Mouse (Mus musculus) lung, embryonic 16.5 days (tissue): ENCODE data around the gene Rmdn3. TPM values are rescaled to one million over a fixed set of nuclear protein-coding genes. Genes with fewer than 3 reads are reported as not detected.

ENCODE experiments used
- ATAC-seq: fragments of 200-750 bp; cut with Nextera tagmentation; 2 replicates; pipeline ENCODE4 v1.8.0; 2017; ENCODE audit warnings: low read depth, mild to moderate bottlenecking, moderate library complexity
- H3K27ac ChIP-seq: fragments of 300-500 bp; sonication (generic); 2 replicates; pipeline ENCODE4 v1.5.1; 2014; ENCODE audit warnings: mild to moderate bottlenecking, control low read depth, low read length
- H3K27me3 ChIP-seq: fragments of 300-500 bp; sonication (generic); 2 replicates; pipeline ENCODE4 v1.6.1; 2014; ENCODE audit warnings: low read depth, low read length, mixed read lengths; ENCODE audit not compliant: control insufficient read depth, insufficient read depth
- H3K36me3 ChIP-seq: fragments of 300-500 bp; sonication (generic); 2 replicates; pipeline ENCODE4 v1.6.1; 2014; ENCODE audit warnings: low read length; ENCODE audit not compliant: control insufficient read depth, insufficient read depth
- H3K4me1 ChIP-seq: fragments of 300-500 bp; sonication (generic); replicated peaks from 2 replicates; pipeline ENCODE4 v1.6.1; 2014; ENCODE audit warnings: low read length, mixed read lengths; ENCODE audit not compliant: control insufficient read depth, insufficient read depth
- H3K4me2 ChIP-seq: fragments of 300-500 bp; sonication (generic); 2 replicates; pipeline ENCODE4 v1.6.1; 2014; ENCODE audit warnings: low read depth, low read length, control low read depth
- H3K4me3 ChIP-seq: fragments of 300-500 bp; sonication (generic); 2 replicates; pipeline ENCODE4 v1.5.1; 2014; ENCODE audit warnings: mild to moderate bottlenecking, low read length, control low read depth
- H3K9ac ChIP-seq: fragments of 300-500 bp; sonication (generic); 2 replicates; pipeline ENCODE4 v1.6.1; 2014; ENCODE audit warnings: low read length, control low read depth
- H3K9me3 ChIP-seq: fragments of 300-500 bp; sonication (generic); 2 replicates; pipeline ENCODE4 v1.6.1; 2016; ENCODE audit warnings: low read length; ENCODE audit not compliant: control insufficient read depth
- WGBS: fragments of 180-500 bp; shearing (Covaris S2); extraction: QIAGEN DNeasy Blood & Tissue Kit; methylation state at CpG from one replicate; pipeline ENCODE4 v1.1.7; 2014; 5-methylcytosine and 5-hydroxymethylcytosine counted together
- polyA plus RNA-seq: library from polyadenylated mRNA; unstranded; fragments of >200 nt; fragmentation: Nextera tagmentation; extraction: Ambion mirVana; gene quantifications from 2 replicates; pipeline ENCODE4 v1.2.1, GENCODE M21; 2015

Rmdn3 gene
- polyA plus RNA-seq = 39.9 and 41.1 TPM in 2 replicates

- H3K36me3 ChIP-seq = no peaks in the 10 kb centered on the region
- H3K9ac ChIP-seq = peak within 1 kb of the TSS; percentile 91
- WGBS = under 1% methylated on average over 57 of the region's 57 CpGs
- peak within 1 kb of the TSS; percentile 82 for H3K4me2 ChIP-seq
- no peaks in the 10 kb centered on the region for H3K9me3 ChIP-seq
- H3K4me3 ChIP-seq = peak within 1 kb of the TSS; percentile 94
- peak within 1 kb of the TSS; percentile 38; the same call in 1 of the 2 replicates for H3K27ac ChIP-seq
- no peaks in the 10 kb centered on the region for H3K27me3 ChIP-seq
- H3K4me1 ChIP-seq = peaks cover 14% of the 10 kb centered on the region
- ATAC-seq = peak; percentile 91
These were observed at the start of gene Rmdn3 for GRCm38 (mm10) chr2:119156681-119157572. Gene Rmdn3 (minus strand): TSS chr2:119157034.

GRCm38 (mm10) chr2:119203871-119204460 is 47.1 kb upstream of the Rmdn3 start:
- Histone ChIP-seq H3K27me3 (no peaks in the 10 kb centered on the region), H3K4me1 (peaks cover 14% of the 10 kb centered on the region), H3K9ac (no peak overlapping the region), H3K27ac (peak overlapping the region; percentile 11; the same call in 1 of the 2 replicates), H3K36me3 (no peaks in the 10 kb centered on the region), H3K4me2 (no peak overlapping the region), H3K4me3 (no peak overlapping the region), H3K9me3 (no peaks in the 10 kb centered on the region)
- WGBS = 59% methylated on average over 4 of the region's 4 CpGs
- ATAC-seq = no peak

DNA sequence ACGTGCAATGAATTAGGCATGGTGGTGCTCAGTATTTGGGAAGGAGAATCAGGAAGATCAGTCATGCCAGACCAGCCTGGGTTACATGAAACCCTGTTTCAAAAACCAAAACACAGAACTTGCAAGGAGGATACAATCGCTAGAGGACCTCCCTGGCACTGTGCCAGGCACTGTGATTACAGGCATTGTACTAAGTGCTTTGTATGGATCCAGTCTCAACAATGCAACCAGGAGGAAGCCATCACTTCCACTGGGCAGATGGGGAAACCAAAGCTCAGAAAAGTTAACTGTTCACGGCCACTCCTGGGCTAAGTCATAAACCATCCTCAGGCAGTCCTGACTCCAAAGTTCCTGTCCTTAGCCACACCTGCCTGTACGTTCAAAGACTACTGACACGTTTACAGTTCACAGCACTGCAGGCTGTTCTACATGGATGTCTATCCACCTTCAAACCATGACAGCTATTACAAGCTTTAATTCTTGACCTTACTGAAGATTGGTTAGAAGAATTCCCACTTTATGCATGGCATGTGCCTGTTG is 46.1 kb upstream of the Rmdn3 start:
- H3K27ac ChIP-seq = 0 out of 2 replicates have a peak overlapping the region, but pooled peaks have one; percentile 34
- no peaks in the 10 kb centered on the region for H3K27me3 ChIP-seq
- no peaks in the 10 kb centered on the region for H3K36me3 ChIP-seq
- no peaks in the 10 kb centered on the region for H3K9me3 ChIP-seq
- H3K4me2 ChIP-seq = no peak overlapping the region
- H3K4me3 ChIP-seq = no peak overlapping the region
- ATAC-seq = 0 out of 2 replicates have a peak, but pooled peaks have one; percentile 40
- 37% methylated on average over 5 of the region's 5 CpGs for WGBS
- H3K4me1 ChIP-seq = peaks cover 14% of the 10 kb centered on the region
- H3K9ac ChIP-seq = no peak overlapping the region

GRCm38 (mm10) chr2:119198934-119199333 is 42.1 kb upstream of the Rmdn3 start:
- WGBS = 63% methylated on average over 3 of the region's 3 CpGs
- no peak for ATAC-seq
- Histone ChIP-seq H3K4me3 (no peak overlapping the region), H3K9me3 (no peaks in the 10 kb centered on the region), H3K36me3 (no peaks in the 10 kb centered on the region), H3K9ac (no peak overlapping the region), H3K27me3 (no peaks in the 10 kb centered on the region), H3K4me2 (no peak overlapping the region), H3K27ac (no peak overlapping the region), H3K4me1 (peaks cover 11% of the 10 kb centered on the region)

- Histone ChIP-seq H3K4me3 (no peak overlapping the region), H3K4me2 (no peak overlapping the region), H3K27ac (no peak overlapping the region), H3K4me1 (peaks cover 6% of the 10 kb centered on the region), H3K9ac (no peak overlapping the region), H3K9me3 (no peaks in the 10 kb centered on the region), H3K27me3 (no peaks in the 10 kb centered on the region), H3K36me3 (no peaks in the 10 kb centered on the region)
- WGBS = 39% methylated on average over 1 of the region's 1 CpGs
- no peak for ATAC-seq
These were observed 41.2 kb upstream of the Rmdn3 start for GRCm38 (mm10) chr2:119198049-119198448.

DNA sequence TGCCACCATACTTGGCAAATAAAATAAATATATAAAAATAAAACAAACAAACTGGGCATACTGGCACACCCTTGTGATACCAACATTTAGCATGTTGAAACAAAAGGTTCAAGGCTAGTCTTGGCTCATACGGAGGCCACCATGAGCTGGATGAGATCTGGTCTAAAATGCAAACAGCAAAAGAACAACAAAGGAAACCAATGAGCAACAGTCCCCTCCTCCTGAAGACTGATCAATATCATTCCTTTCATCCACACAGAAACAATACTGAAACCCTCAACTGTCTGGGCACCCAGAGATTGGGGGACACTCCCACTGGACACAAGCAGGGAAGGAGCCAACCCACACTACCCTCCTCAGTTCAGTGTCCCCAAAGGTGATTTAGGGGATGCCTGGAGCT is 40.7 kb upstream of the Rmdn3 start:
- Histone ChIP-seq H3K4me3 (no peak overlapping the region), H3K4me1 (peaks cover under 1% of the 10 kb centered on the region), H3K9me3 (no peaks in the 10 kb centered on the region), H3K27ac (no peak overlapping the region), H3K27me3 (no peaks in the 10 kb centered on the region), H3K9ac (no peak overlapping the region), H3K36me3 (no peaks in the 10 kb centered on the region), H3K4me2 (no peak overlapping the region)
- 63% methylated on average over 1 of the region's 1 CpGs for WGBS
- no peak for ATAC-seq

GRCm38 (mm10) chr2:119196316-119197108 is 39.7 kb upstream of the Rmdn3 start:
- 41% methylated on average over 4 of the region's 4 CpGs for WGBS
- no peak overlapping the region for H3K9ac ChIP-seq

GRCm38 (mm10) chr2:119194140-119194539 is 37.3 kb upstream of the Rmdn3 start:
- no peak for ATAC-seq

More at GRCm38 (mm10) chr2:119196316-119197108, 39.7 kb upstream of the Rmdn3 start:
- Histone ChIP-seq H3K27ac (no peak overlapping the region), H3K4me1 (no peaks in the 10 kb centered on the region; the same call in 1 of the 2 replicates), H3K4me2 (no peak overlapping the region), H3K9me3 (no peaks in the 10 kb centered on the region), H3K4me3 (no peak overlapping the region), H3K36me3 (no peaks in the 10 kb centered on the region), H3K27me3 (no peaks in the 10 kb centered on the region)
- 0 out of 2 replicates have a peak, but pooled peaks have one; percentile 31 for ATAC-seq

More at GRCm38 (mm10) chr2:119194140-119194539, 37.3 kb upstream of the Rmdn3 start:
- Histone ChIP-seq H3K27ac (no peak overlapping the region), H3K4me2 (no peak overlapping the region), H3K9me3 (no peaks in the 10 kb centered on the region), H3K4me1 (peaks cover 2% of the 10 kb centered on the region), H3K36me3 (no peaks in the 10 kb centered on the region), H3K9ac (no peak overlapping the region), H3K4me3 (no peak overlapping the region), H3K27me3 (no peaks in the 10 kb centered on the region)
- WGBS = 91% methylated on average over 5 of the region's 5 CpGs
